Mouse (Mus musculus) monocyte, adult 2 months (primary cell): ENCODE results near the gene Serp2.

Source experiments
- DNase-seq, 2 experiments: peaks; one replicate each; pipeline ENCODE4 v3.0.0; 2022; ENCODE audit warnings: low spot score in 2 of 2, low read depth in 1 of 2

The Serp2 gene

GRCm38 (mm10) chr14:76556852-76557208, at the start of gene Serp2:
Gene Serp2, minus strand, starts transcription at chr14:76556889.
- DNase-seq = no peak

- no peak for DNase-seq
Measured at GRCm38 (mm10) chr14:76605931-76606534, 49.3 kb upstream of the Serp2 start.

GRCm38 (mm10) chr14:76604012-76604411, 47.3 kb upstream of the Serp2 start:
- DNase-seq = no peak

DNA sequence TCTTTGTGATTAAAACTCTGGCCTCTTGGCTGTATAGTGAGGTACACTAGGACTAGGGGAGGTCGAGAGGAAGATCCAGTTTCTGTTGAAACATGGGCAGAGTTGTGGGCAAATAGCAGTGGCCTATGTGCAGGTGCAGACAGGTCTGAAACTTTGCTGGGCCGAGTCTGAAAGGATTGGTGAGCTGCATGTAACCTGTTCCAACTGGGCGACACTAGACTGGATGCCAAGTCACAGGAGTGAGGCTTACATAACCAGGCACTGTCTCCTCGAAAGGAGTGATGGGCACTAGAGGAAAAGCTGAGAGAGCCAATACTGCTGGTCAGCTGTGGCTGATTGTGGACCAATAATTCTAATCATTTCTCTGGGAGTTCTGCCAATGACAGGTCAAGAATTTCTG, 45.0 kb upstream of the Serp2 start:
- DNase-seq = no peak

- DNase-seq = no peak
Measured at GRCm38 (mm10) chr14:76600391-76600790, 43.7 kb upstream of the Serp2 start.

DNA sequence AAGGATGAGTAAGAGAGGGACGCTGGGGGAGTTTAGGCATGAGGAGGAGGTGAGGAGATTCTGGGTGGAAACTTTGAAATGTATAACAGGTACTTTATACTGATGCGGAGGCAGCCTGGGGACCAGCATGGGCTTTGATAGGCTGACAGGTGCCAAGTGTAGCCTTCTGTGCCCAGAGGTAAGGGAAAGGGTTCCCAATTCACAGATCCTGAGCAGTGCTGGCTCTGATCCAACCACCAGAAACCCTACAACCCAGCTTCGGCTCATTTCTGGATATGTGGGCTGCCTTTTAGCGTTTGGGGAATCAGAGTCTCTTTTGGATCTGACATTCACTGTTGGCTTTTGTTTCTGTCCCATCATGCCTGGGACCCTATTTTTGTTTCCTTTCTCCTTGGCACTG, 43.0 kb upstream of the Serp2 start:
- DNase-seq = no peak

DNA sequence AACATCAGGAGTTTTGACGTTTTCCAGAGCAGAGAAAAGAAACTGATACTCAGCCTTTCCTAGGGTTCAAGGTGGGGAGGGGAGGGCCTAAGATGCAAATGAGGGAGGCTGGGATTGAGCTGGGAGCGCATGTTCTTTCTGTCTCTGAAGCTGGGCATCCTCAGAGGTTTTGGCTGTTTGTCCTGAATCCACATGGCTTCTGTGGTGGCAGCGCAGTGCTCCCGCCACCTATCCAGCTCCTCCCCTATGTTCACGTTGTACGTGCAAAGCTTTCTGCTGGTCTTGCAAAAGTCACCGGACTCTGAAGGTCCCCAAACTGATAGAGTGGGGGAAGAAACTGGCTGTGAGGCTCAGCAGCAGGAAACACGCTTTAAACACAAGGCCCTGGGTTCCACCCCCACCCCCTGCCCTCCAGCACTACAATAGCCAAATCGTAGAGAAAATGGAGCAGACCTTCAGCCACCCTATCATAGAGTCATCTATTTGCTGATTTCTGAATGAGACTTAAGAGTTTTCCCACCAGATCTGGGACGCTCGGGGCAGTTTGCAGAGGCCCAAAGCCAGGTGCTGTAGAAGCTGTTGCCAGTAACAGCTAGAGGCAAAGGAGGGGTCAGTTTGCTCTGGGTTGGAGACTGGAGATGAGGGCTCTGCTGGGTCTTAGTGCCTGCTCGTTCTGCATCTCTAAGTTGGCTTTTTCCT, 42.0 kb upstream of the Serp2 start:
- no peak for DNase-seq

- no peak for DNase-seq
Measured at GRCm38 (mm10) chr14:76597751-76598150, 41.1 kb upstream of the Serp2 start.

- no peak for DNase-seq
Measured at GRCm38 (mm10) chr14:76595048-76595859, 38.6 kb upstream of the Serp2 start.

DNA sequence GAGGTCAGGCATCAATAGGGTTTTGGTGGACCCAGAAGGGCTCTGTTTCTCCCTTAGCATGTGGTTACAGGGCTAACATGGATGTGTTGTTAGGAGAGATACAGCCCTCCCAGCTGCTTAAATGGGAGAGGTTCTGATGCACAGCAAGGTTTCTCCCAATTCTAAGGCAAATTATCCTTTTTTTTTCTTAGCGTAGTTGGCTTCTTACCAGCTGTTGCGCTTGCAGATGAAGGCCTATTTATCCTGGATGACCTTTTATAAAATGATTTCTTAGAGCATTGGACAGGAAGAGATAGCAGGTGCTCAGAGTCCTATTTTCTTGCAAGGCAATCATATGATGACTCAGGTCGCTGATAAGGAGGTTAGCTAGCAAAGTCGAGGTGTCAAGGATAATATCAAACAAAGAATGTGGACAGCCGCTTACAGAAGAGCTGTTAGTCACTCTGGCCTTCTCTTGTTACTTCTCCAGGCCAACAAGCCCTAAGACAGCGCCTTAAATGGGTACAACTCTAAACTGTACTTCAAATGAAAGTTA, 37.7 kb upstream of the Serp2 start:
- DNase-seq = no peak

GRCm38 (mm10) chr14:76593630-76594193, 37.0 kb upstream of the Serp2 start:
- DNase-seq = no peak

DNA sequence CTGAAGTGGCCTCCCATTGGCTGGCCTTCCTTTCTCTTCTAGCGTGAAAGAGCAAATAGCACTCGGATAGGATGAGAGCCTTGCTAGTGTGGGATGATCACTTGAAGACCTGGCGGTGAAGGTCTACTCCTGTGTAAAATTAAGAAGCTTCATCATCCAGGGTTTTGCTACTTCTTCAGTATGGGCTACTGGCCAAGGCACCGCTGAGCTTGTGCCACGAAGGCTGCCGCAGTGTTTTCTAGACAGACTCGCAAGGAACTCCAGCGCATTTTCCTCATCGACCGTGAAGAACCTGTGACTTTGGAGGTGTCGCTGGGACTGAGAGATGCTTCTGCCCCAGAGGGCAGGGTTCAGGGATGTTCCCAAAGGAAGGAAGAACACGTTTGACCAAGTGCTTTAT, 36.0 kb upstream of the Serp2 start:
- DNase-seq = no peak

DNA sequence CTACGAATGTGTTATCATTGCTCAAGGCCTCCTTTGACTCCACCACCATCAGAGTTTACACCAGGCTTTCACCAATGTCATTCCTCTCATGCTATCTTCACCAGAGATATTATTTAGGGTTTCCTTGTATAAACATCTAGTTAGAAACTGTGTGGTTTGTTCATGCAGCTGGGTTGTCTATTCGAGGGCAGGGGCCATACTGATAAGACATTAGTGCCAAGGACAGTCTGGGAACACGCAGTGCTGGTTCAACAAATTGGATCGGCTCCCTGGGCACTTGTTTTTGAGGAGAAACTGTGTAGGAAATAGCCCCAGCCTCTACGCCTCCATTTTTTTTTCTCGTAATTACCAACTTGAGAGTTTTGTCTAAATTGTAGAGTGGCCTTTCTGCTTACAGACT, 35.4 kb upstream of the Serp2 start:
- DNase-seq = no peak

DNA sequence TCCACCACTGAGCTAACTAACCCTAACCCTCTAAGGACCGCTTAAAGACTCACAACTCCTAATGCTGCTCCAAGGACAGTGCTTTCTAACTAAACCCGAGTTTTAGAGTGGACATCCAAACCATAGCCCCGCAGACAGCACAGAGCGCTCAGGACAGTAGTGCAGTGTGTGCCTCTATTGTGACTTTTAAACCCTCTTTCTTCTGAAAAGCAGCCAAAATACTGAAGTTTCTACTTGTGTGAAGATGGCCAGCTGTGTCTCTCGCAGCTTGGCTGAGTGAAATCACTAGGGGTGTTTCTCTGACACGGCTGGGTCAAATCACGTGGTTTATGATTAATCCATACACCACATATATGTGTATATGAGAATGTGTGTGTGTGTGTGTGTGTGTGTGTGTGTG, 33.4 kb upstream of the Serp2 start:
- DNase-seq = no peak

- no peak for DNase-seq
Measured at GRCm38 (mm10) chr14:76589671-76590070, 33.0 kb upstream of the Serp2 start.

GRCm38 (mm10) chr14:76585831-76586405, 29.2 kb upstream of the Serp2 start:
- no peak for DNase-seq

- DNase-seq = no peak
Measured at GRCm38 (mm10) chr14:76583985-76584384, 27.3 kb upstream of the Serp2 start.

- no peak for DNase-seq
Measured at GRCm38 (mm10) chr14:76581974-76582922, 25.6 kb upstream of the Serp2 start.

DNA sequence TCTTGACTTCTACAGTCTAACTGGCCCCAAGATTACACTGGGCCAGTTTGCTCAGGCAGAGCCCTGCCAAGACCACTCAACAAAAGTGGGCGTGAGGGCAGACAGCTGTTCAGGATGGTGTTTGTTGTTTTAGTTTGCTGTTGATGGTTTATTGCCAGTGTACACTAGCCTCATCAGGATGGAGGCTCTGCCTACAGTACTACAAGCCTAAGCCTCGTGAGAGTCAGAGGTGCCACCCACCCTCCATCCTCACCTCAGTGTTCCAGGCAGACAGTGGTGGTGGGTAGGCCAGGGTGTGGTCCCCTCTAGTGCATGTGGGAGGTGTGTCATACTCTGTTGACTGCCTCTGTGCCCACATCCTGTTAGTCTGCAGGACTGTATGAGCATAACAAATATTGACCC, 23.0 kb upstream of the Serp2 start:
- no peak for DNase-seq

- DNase-seq = no peak
Measured at GRCm38 (mm10) chr14:76577840-76578239, 21.2 kb upstream of the Serp2 start.
